Mouse (Mus musculus): ENCODE data around the gene Olfr1315-ps1. TPM values are rescaled to one million over a fixed set of nuclear protein-coding genes. Genes with fewer than 3 reads are reported as not detected.

Olfr1315-ps1 gene
- not detected in 2 replicates for polyA plus RNA-seq (2016; fragmentation: Nextera tagmentation; extraction: Ambion mirVana)

DNA sequence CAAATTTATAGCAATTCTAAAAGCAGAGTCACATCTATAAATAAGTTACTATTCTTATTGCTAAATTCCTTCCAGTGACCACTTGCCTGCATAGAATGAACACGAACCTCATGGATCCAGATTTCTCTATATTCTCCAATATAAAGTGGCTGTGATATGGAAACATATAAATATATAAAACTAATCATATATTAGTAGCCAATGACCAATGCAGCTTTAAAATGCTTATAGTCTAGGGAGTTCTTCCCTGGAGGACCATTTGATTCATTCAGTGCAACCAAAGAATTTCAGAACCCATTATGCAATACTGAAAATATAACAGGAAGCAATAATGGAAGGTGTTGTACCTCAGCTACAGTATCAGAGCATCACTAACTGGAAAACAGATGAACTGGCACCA lies at the start of gene Olfr1315-ps1:
Gene Olfr1315-ps1 (minus strand): TSS at position 101 of the 400 bp plus-strand sequence.
- Histone ChIP-seq H3K27me3 (ENCODE audit: insufficient read depth, poor library complexity, severe bottlenecking) (no peaks in the 10 kb centered on the region), H3K36me3 (no peaks in the 10 kb centered on the region), H3K4me1 (no peaks in the 10 kb centered on the region), H3K4me3 (no peak within 1 kb of the TSS), H3K27ac (no peak within 1 kb of the TSS), H3K9me3 (no peaks in the 10 kb centered on the region)
- 65% methylated on average over 1 of the region's 1 CpGs for WGBS
- DNase-seq (ENCODE audit: low spot score) = no peak

DNA sequence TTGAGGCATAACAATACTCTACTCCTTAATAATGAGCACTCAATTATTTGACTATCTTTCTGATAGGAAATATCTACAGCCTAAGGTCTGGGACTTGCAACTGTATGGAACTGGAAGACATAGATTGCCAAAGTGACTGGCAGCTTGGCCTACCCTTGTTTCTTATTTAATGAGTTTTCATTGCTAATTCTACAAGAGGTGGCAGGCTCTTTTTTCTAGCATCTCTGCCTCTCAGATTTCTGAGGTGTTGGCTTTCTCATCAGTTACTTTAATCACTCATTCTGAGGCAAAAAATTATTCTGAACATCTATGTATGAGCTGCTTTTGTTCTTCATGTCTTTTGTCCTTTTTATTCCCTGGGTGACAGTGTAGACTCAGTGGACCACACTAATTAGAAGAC lies 38.7 kb upstream of the Olfr1315-ps1 start, which contains the start of gene Olfr1318:
Gene Olfr1318 (plus strand): TSS at position 301 of the 400 bp plus-strand sequence.
- Histone ChIP-seq H3K27ac (no peak within 1 kb of the TSS), H3K36me3 (no peaks in the 10 kb centered on the region), H3K4me1 (no peaks in the 10 kb centered on the region), H3K27me3 (ENCODE audit: insufficient read depth, poor library complexity, severe bottlenecking) (no peaks in the 10 kb centered on the region), H3K4me3 (no peak within 1 kb of the TSS), H3K9me3 (no peaks in the 10 kb centered on the region)
- no peak for DNase-seq (ENCODE audit: low spot score)

DNA sequence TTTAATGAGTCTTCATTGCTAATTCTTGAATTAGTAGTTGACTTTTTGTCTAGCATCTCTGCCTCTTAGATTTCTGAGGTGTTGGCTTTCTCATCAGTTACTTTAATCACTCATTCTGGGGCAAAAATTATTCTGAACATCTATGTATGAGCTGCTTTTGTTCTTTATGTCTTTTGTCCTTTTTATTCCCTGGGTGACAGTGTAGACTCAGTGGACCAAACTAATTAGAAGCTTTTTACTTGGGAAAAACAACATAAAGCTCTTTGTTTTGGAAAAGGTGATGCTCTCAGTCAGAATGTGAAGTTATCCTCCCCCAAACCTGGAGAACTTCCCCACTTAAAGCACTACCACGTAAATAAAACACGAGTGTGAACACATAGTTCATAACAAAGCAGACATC lies 24.8 kb upstream of the Olfr1315-ps1 start, which contains the start of gene Olfr1317:
Gene Olfr1317 (plus strand): TSS at position 301 of the 400 bp plus-strand sequence.
- Histone ChIP-seq H3K9me3 (no peaks in the 10 kb centered on the region), H3K36me3 (no peaks in the 10 kb centered on the region), H3K4me3 (no peak within 1 kb of the TSS), H3K27ac (no peak within 1 kb of the TSS), H3K27me3 (ENCODE audit: insufficient read depth, poor library complexity, severe bottlenecking) (no peaks in the 10 kb centered on the region), H3K4me1 (no peaks in the 10 kb centered on the region)
- 68% methylated on average over 2 of the region's 2 CpGs for WGBS
- DNase-seq (ENCODE audit: low spot score) = no peak

DNA sequence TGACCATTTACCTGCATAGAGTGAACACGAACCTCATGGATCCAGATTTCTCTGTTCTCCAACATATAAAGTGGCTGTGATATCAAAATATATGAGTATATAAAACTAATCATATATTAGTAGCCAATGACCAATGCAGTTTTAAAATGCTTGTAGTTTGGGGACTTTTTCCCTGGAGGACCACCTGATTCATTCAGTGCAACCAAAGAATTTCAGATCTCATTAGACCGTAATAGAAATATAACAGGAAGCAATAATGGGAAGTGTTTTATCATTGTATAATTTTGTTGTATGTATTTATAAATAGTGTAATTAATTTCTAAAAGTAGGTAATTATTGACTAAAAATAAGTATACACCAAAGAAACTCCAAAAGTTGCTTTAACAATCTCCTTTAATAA lies 19.6 kb upstream of the Olfr1315-ps1 start, which contains the start of gene Olfr1316:
Gene Olfr1316 (minus strand): TSS at position 101 of the 400 bp plus-strand sequence.
- Histone ChIP-seq H3K27me3 (ENCODE audit: insufficient read depth, poor library complexity, severe bottlenecking) (no peaks in the 10 kb centered on the region), H3K4me1 (no peaks in the 10 kb centered on the region), H3K36me3 (no peaks in the 10 kb centered on the region), H3K27ac (no peak within 1 kb of the TSS), H3K4me3 (no peak within 1 kb of the TSS), H3K9me3 (no peaks in the 10 kb centered on the region)
- WGBS = 83% methylated on average over 2 of the region's 2 CpGs
- DNase-seq (ENCODE audit: low spot score) = no peak

DNA sequence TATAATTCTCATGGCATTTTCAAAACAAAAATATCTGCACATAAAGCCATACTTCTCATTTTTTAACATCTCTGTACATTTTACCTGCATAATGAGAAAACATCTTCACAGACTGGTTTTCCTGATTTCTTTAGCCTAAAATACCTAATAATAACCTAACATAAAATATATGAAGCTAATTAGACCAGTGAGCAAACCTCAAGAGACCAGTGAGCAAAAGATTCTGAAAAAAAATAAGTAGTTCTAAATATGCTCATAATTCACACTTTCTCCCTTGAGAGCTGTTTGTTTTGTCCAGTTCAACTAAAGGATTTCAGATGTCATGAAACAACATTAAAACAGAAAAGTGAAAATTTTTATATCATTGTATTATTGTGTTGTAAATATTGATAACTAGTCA lies 18.6 kb downstream of the Olfr1315-ps1 start, which contains the start of gene Olfr1314:
Gene Olfr1314 (minus strand): TSS at position 101 of the 400 bp plus-strand sequence.
- Histone ChIP-seq H3K4me3 (no peak within 1 kb of the TSS), H3K4me1 (no peaks in the 10 kb centered on the region), H3K9me3 (no peaks in the 10 kb centered on the region), H3K27ac (no peak within 1 kb of the TSS), H3K36me3 (no peaks in the 10 kb centered on the region), H3K27me3 (ENCODE audit: insufficient read depth, poor library complexity, severe bottlenecking) (no peaks in the 10 kb centered on the region)
- no peak for DNase-seq (ENCODE audit: low spot score)

DNA sequence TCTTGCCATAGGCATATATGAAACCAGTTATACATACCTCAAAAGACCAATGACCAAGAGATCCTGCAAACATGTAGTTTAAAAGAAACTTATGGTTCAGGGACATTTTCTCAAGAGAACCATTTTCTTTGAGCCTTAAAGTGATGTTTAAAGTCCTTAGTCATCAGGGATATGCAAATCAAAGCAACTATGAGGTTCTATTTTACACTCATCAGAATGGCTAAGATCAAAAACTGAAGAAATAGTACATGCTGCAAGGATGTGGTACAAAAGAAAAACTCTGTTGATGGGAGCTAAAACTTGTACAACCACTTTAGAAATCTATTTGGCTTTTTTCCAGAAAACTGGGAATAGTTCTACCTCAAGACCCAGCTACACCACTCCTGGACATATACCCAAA lies 37.5 kb downstream of the Olfr1315-ps1 start, which contains the start of gene Olfr1313:
Gene Olfr1313 (minus strand): TSS at position 101 of the 400 bp plus-strand sequence.
- Histone ChIP-seq H3K27ac (no peak within 1 kb of the TSS), H3K9me3 (no peaks in the 10 kb centered on the region), H3K36me3 (no peaks in the 10 kb centered on the region), H3K27me3 (ENCODE audit: insufficient read depth, poor library complexity, severe bottlenecking) (no peaks in the 10 kb centered on the region), H3K4me3 (no peak within 1 kb of the TSS), H3K4me1 (no peaks in the 10 kb centered on the region)
- DNase-seq (ENCODE audit: low spot score) = no peak

Other genes starting within 250 kb of the Olfr1315-ps1 start
- not detected in 2 replicates for gene Olfr1305, start 238.3 kb downstream of the Olfr1315-ps1 start, polyA plus RNA-seq (2016; fragmentation: Nextera tagmentation; extraction: Ambion mirVana)
- gene Olfr1306, start 199.2 kb downstream of the Olfr1315-ps1 start, polyA plus RNA-seq (2016; fragmentation: Nextera tagmentation; extraction: Ambion mirVana) = not detected in 2 replicates
- gene Olfr1307, start 166.0 kb downstream of the Olfr1315-ps1 start, polyA plus RNA-seq (2016; fragmentation: Nextera tagmentation; extraction: Ambion mirVana) = 0.01 TPM in 1 of 2 replicates, not detected in the other
- not detected in 2 replicates for gene Olfr1308, start 150.5 kb downstream of the Olfr1315-ps1 start, polyA plus RNA-seq (2016; fragmentation: Nextera tagmentation; extraction: Ambion mirVana)
- not detected in 2 replicates for gene Olfr1309, start 125.2 kb downstream of the Olfr1315-ps1 start, polyA plus RNA-seq (2016; fragmentation: Nextera tagmentation; extraction: Ambion mirVana)
- not detected in 2 replicates for gene Olfr1310, start 102.7 kb downstream of the Olfr1315-ps1 start, polyA plus RNA-seq (2016; fragmentation: Nextera tagmentation; extraction: Ambion mirVana)
- gene Olfr1311, start 91.0 kb downstream of the Olfr1315-ps1 start, polyA plus RNA-seq (2016; fragmentation: Nextera tagmentation; extraction: Ambion mirVana) = not detected in 2 replicates
- not detected in 2 replicates for gene Olfr1312, start 65.2 kb downstream of the Olfr1315-ps1 start, polyA plus RNA-seq (2016; fragmentation: Nextera tagmentation; extraction: Ambion mirVana)
- not detected in 2 replicates for gene Olfr1313, start 37.6 kb downstream of the Olfr1315-ps1 start, polyA plus RNA-seq (2016; fragmentation: Nextera tagmentation; extraction: Ambion mirVana)
- not detected in 2 replicates for gene Olfr1314, start 18.7 kb downstream of the Olfr1315-ps1 start, polyA plus RNA-seq (2016; fragmentation: Nextera tagmentation; extraction: Ambion mirVana)
- gene Olfr1316, start 19.5 kb upstream of the Olfr1315-ps1 start, polyA plus RNA-seq (2016; fragmentation: Nextera tagmentation; extraction: Ambion mirVana) = not detected in 2 replicates
- gene Olfr1317, start 24.9 kb upstream of the Olfr1315-ps1 start, polyA plus RNA-seq (2016; fragmentation: Nextera tagmentation; extraction: Ambion mirVana) = not detected in 2 replicates
- not detected in 2 replicates for gene Olfr1318, start 38.8 kb upstream of the Olfr1315-ps1 start, polyA plus RNA-seq (2016; fragmentation: Nextera tagmentation; extraction: Ambion mirVana)
- 22.0 and 23.0 TPM in 2 replicates for gene Lpcat4, start 124.0 kb upstream of the Olfr1315-ps1 start, polyA plus RNA-seq (2016; fragmentation: Nextera tagmentation; extraction: Ambion mirVana)
- 0.04 and 0.07 TPM in 2 replicates for gene Nutm1, start 143.9 kb upstream of the Olfr1315-ps1 start, polyA plus RNA-seq (2016; fragmentation: Nextera tagmentation; extraction: Ambion mirVana)
- 188 and 206 TPM in 2 replicates for gene Nop10, start 146.5 kb upstream of the Olfr1315-ps1 start, polyA plus RNA-seq (2016; fragmentation: Nextera tagmentation; extraction: Ambion mirVana)
- gene Slc12a6, start 150.4 kb upstream of the Olfr1315-ps1 start, polyA plus RNA-seq (2016; fragmentation: Nextera tagmentation; extraction: Ambion mirVana) = 9.5 and 10.4 TPM in 2 replicates
- gene Gm21985, start 150.9 kb upstream of the Olfr1315-ps1 start, polyA plus RNA-seq (2016; fragmentation: Nextera tagmentation; extraction: Ambion mirVana) = not detected in 2 replicates

Data from heart, embryonic 10.5 days (tissue).